ENCODE assay signal across 9 mouse cellular contexts in genomic region chr13:34642941-34643875, GRCm38 (mm10). TPM values are rescaled to one million over a fixed set of nuclear protein-coding genes. Genes with fewer than 3 reads are reported as not detected.
A peak's percentile ranks its signal among the peaks of the same experiment; 100 is the strongest.
DNase-seq lines count a peak whose midpoint lies in the region; ATAC-seq and TF ChIP-seq lines count a peak whose summit lies in the region.
"Had no signal": no experiment of that assay in that cellular context is flagged by ENCODE, and none has a peak within 500 bp of the region (broad histone marks: within the 10 kb centered on the region; RNA-seq: fewer than 3 reads in every experiment).

No protein-coding gene starts in this region.

- H3K36me3 ChIP-seq in kidney, embryonic 15.5 days = 0 out of 2 replicates have a peak, but pooled peaks cover 4% of the 10 kb centered on the region
- no peaks in the 10 kb centered on the region for H3K36me3 ChIP-seq in hindbrain, embryonic 14.5 days (replicated peaks; ENCODE audit: control insufficient read depth, insufficient read depth)
- peaks cover 6% of the 10 kb centered on the region for H3K36me3 ChIP-seq in limb, embryonic 14.5 days (ENCODE audit: control insufficient read depth, insufficient read depth, low read length)
- H3K36me3 ChIP-seq: midbrain, embryonic 12.5 days had no signal

- 30% methylated on average over 7 of the region's 7 CpGs for WGBS in kidney, embryonic 15.5 days
- WGBS in hindbrain, embryonic 14.5 days = 29% methylated on average over 7 of the region's 7 CpGs
- WGBS in limb, embryonic 14.5 days = 21% methylated on average over 7 of the region's 7 CpGs

- no peak overlapping the region for H3K27ac ChIP-seq in kidney, embryonic 15.5 days
- H3K27ac ChIP-seq in hindbrain, embryonic 14.5 days = no peak overlapping the region
- no peak overlapping the region for H3K27ac ChIP-seq in limb, embryonic 14.5 days (replicated peaks; ENCODE audit: low read depth, low read length)
- H3K27ac ChIP-seq: midbrain, embryonic 12.5 days had no signal

- peak; percentile 14 for DNase-seq in kidney, adult 11 months
- DNase-seq in Muller cell, postnatal 12 days (ENCODE audit: inconsistent ontology term) = peak; percentile 57
- peak; percentile 83 for DNase-seq in embryo, embryonic 10 days (ENCODE audit: low spot score)
- peak; percentile 96 for DNase-seq in hindbrain, embryonic 14.5 days (ENCODE audit: low spot score)
- DNase-seq in limb, embryonic 14.5 days (ENCODE audit: low spot score) = peak; percentile 80
- peak; percentile 76 for DNase-seq in thymus, postnatal 4 days

- ATAC-seq in kidney, embryonic 15.5 days (replicated peaks; ENCODE audit: low FRiP score) = no peak
- ATAC-seq in hindbrain, embryonic 14.5 days (ENCODE audit: low FRiP score) = no peak
- ATAC-seq in limb, embryonic 14.5 days (ENCODE audit: low FRiP score, low read depth) = no peak
- ATAC-seq in neutrophil, adult 5-6 weeks (ENCODE audit: extremely low read depth, insufficient number of reproducible peaks, low FRiP score, poor library complexity, severe bottlenecking) = peak; percentile 38; the same call in 1 of the 2 replicates

- no peak overlapping the region for H3K4me2 ChIP-seq in kidney, embryonic 15.5 days
- no peak overlapping the region for H3K4me2 ChIP-seq in hindbrain, embryonic 14.5 days (replicated peaks)
- H3K4me2 ChIP-seq in limb, embryonic 14.5 days (replicated peaks; ENCODE audit: low read depth, low read length, severe bottlenecking) = no peak overlapping the region
- H3K4me2 ChIP-seq: midbrain, embryonic 12.5 days had no signal

- no peaks in the 10 kb centered on the region for H3K9me3 ChIP-seq in kidney, embryonic 15.5 days (replicated peaks)
- H3K9me3 ChIP-seq in hindbrain, embryonic 14.5 days (ENCODE audit: control insufficient read depth, low read length) = no peaks in the 10 kb centered on the region
- H3K9me3 ChIP-seq in limb, embryonic 14.5 days (ENCODE audit: control insufficient read depth, low read length) = no peaks in the 10 kb centered on the region
- H3K9me3 ChIP-seq: midbrain, embryonic 12.5 days had no signal

- H3K27me3 ChIP-seq in kidney, embryonic 15.5 days = peaks cover 3% of the 10 kb centered on the region; the same call in 1 of the 2 replicates
- H3K27me3 ChIP-seq in hindbrain, embryonic 14.5 days (ENCODE audit: control insufficient read depth, insufficient read depth, low read length) = no peaks in the 10 kb centered on the region
- H3K27me3 ChIP-seq in limb, embryonic 14.5 days (ENCODE audit: control insufficient read depth, insufficient read depth, low read length) = no peaks in the 10 kb centered on the region

- peaks cover 26% of the 10 kb centered on the region for H3K4me1 ChIP-seq in kidney, embryonic 15.5 days
- H3K4me1 ChIP-seq in hindbrain, embryonic 14.5 days (replicated peaks; ENCODE audit: control insufficient read depth, insufficient read depth, low read length) = no peaks in the 10 kb centered on the region
- H3K4me1 ChIP-seq in limb, embryonic 14.5 days (ENCODE audit: control insufficient read depth, insufficient read depth, low read length) = peaks cover 16% of the 10 kb centered on the region; the same call in 1 of the 2 replicates

- TF ChIP-seq POLR2A in limb, embryonic 14.5 days (IDR thresholded peaks at IDR 0.05; ENCODE audit: borderline replicate concordance, extremely low read depth, insufficient read depth, insufficient read length) = no peak

- no peak overlapping the region for H3K4me3 ChIP-seq in kidney, embryonic 15.5 days (replicated peaks)
- no peak overlapping the region for H3K4me3 ChIP-seq in hindbrain, embryonic 14.5 days (replicated peaks; ENCODE audit: low read length)
- H3K4me3 ChIP-seq in limb, embryonic 14.5 days (replicated peaks; ENCODE audit: low read length) = no peak overlapping the region
- H3K4me3 ChIP-seq: midbrain, embryonic 12.5 days had no signal

- H3K9ac ChIP-seq in kidney, embryonic 15.5 days = no peak overlapping the region
- H3K9ac ChIP-seq in hindbrain, embryonic 14.5 days = no peak overlapping the region
- no peak overlapping the region for H3K9ac ChIP-seq in limb, embryonic 14.5 days (ENCODE audit: low read depth, low read length, severe bottlenecking)
- H3K9ac ChIP-seq: midbrain, embryonic 12.5 days had no signal

RNA-seq across cellular contexts. Expression of gene Pxdc1, which starts 10.1 kb away (rescaled TPM):
- 11.8 and 12.0 TPM in 2 replicates for polyA plus RNA-seq in kidney, embryonic 15.5 days (2015; fragmentation: Nextera tagmentation; extraction: Ambion mirVana)
- polyA plus RNA-seq in hindbrain, embryonic 14.5 days (2014; fragmentation: Nextera tagmentation; extraction: Ambion mirVana) = 10.4 and 13.2 TPM in 2 replicates
- polyA plus RNA-seq in limb, embryonic 14.5 days (2012; rRNA removed) = 27.7 and 34.5 TPM in 2 replicates
- polyA plus RNA-seq in limb, embryonic 14.5 days (2014; fragmentation: Nextera tagmentation; extraction: Ambion mirVana) = 23.8 and 24.0 TPM in 2 replicates
- total RNA-seq in neutrophil, adult 5-6 weeks (2017) = 43.8 and 49.6 TPM in 2 replicates

Comparison
In these comparisons a context has a peak if more than half of its experiments do, and no peak if none do; other contexts are left out.
1. DNase-seq: peak in every context shown above with its lines; median percentile 96 in hindbrain, embryonic 14.5 days; 83 in embryo, embryonic 10 days; 80 in limb, embryonic 14.5 days; 76 in thymus, postnatal 4 days; 57 in Muller cell, postnatal 12 days; 14 in kidney, adult 11 months.